Comparison of ENCODE assay signal across 10 mouse cellular contexts in genomic region chr2:163756723-163757122, GRCm38 (mm10). TPM values are rescaled to one million over a fixed set of nuclear protein-coding genes. Genes with fewer than 3 reads are reported as not detected.
A peak's percentile ranks its signal among the peaks of the same experiment; 100 is the strongest.
DNase-seq lines count a peak whose midpoint lies in the region; ATAC-seq and TF ChIP-seq lines count a peak whose summit lies in the region.
"Had no signal": no experiment of that assay in that cellular context is flagged by ENCODE, and none has a peak within 500 bp of the region (broad histone marks: within the 10 kb centered on the region; RNA-seq: fewer than 3 reads in every experiment).

No protein-coding gene starts in this region.

- WGBS in forebrain, postnatal 0 days: 8% methylated on average over 2 of the region's 2 CpGs
- WGBS in forebrain, embryonic 16.5 days: 15% methylated on average over 2 of the region's 2 CpGs
- WGBS in hindbrain, embryonic 12.5 days: 53% methylated on average over 2 of the region's 2 CpGs

- no peaks in the 10 kb centered on the region for H3K27me3 ChIP-seq in forebrain, postnatal 0 days (ENCODE audit: insufficient read depth, low read length)
- no peaks in the 10 kb centered on the region for H3K27me3 ChIP-seq in forebrain, embryonic 16.5 days (replicated peaks; ENCODE audit: control insufficient read depth, insufficient read depth, low read length)
- 0 out of 2 replicates have a peak, but pooled peaks cover 1% of the 10 kb centered on the region for H3K27me3 ChIP-seq in hindbrain, embryonic 12.5 days

- no peak overlapping the region for H3K9ac ChIP-seq in forebrain, postnatal 0 days
- no peak overlapping the region for H3K9ac ChIP-seq in forebrain, embryonic 16.5 days (replicated peaks; ENCODE audit: low read depth, low read length)
- no peak overlapping the region for H3K9ac ChIP-seq in hindbrain, embryonic 12.5 days
- H3K9ac ChIP-seq: liver, embryonic 14.5 days had no signal

- no peak for TF ChIP-seq CTCF in forebrain, postnatal 0 days (IDR thresholded peaks at IDR 0.05; ENCODE audit: low read depth)

- no peaks in the 10 kb centered on the region for H3K9me3 ChIP-seq in forebrain, postnatal 0 days (ENCODE audit: low read length)
- no peaks in the 10 kb centered on the region for H3K9me3 ChIP-seq in forebrain, embryonic 16.5 days (ENCODE audit: control insufficient read depth, low read length)
- H3K9me3 ChIP-seq in hindbrain, embryonic 12.5 days (replicated peaks): no peaks in the 10 kb centered on the region

- peak; percentile 34 for DNase-seq in forebrain, postnatal 0 days
- peak; percentile 96 for DNase-seq in NIH3T3 (ENCODE audit: low read depth)
- peak; percentile 74 to 82 for DNase-seq in gastrocnemius, postnatal 4 days (ENCODE audit: low spot score in 2 of 2)
- peak; percentile 79 for DNase-seq in lung, postnatal 10 days
- DNase-seq in spleen, postnatal 36 days (ENCODE audit: low spot score in 2 of 2): no peak
- DNase-seq: right cerebral cortex, postnatal 14 days had no signal

- no peak overlapping the region for H3K4me2 ChIP-seq in forebrain, postnatal 0 days (ENCODE audit: low read depth)
- no peak overlapping the region for H3K4me2 ChIP-seq in forebrain, embryonic 16.5 days (ENCODE audit: low read length)
- H3K4me2 ChIP-seq in hindbrain, embryonic 12.5 days (replicated peaks): no peak overlapping the region

- no peak overlapping the region for H3K4me3 ChIP-seq in forebrain, postnatal 0 days (ENCODE audit: low read depth, low read length)
- no peak overlapping the region for H3K4me3 ChIP-seq in forebrain, embryonic 16.5 days (replicated peaks; ENCODE audit: low read length)
- no peak overlapping the region for H3K4me3 ChIP-seq in hindbrain, embryonic 12.5 days

- no peaks in the 10 kb centered on the region for H3K4me1 ChIP-seq in forebrain, postnatal 0 days (ENCODE audit: insufficient read depth)
- 0 out of 2 replicates have a peak, but pooled peaks cover 3% of the 10 kb centered on the region for H3K4me1 ChIP-seq in forebrain, embryonic 16.5 days (replicated peaks; ENCODE audit: control insufficient read depth, insufficient read depth, low read length)
- no peaks in the 10 kb centered on the region for H3K4me1 ChIP-seq in hindbrain, embryonic 12.5 days

- H3K27ac ChIP-seq in forebrain, postnatal 0 days (ENCODE audit: low read depth, low read length): no peak overlapping the region
- no peak overlapping the region for H3K27ac ChIP-seq in forebrain, embryonic 16.5 days (ENCODE audit: low read length)
- H3K27ac ChIP-seq in hindbrain, embryonic 12.5 days: no peak overlapping the region
- H3K27ac ChIP-seq: liver, embryonic 14.5 days had no signal

- H3K36me3 ChIP-seq in forebrain, postnatal 0 days (ENCODE audit: insufficient read depth): no peaks in the 10 kb centered on the region
- no peaks in the 10 kb centered on the region for H3K36me3 ChIP-seq in forebrain, embryonic 16.5 days (ENCODE audit: control insufficient read depth, insufficient read depth)
- no peaks in the 10 kb centered on the region for H3K36me3 ChIP-seq in hindbrain, embryonic 12.5 days

- no peak for ATAC-seq in forebrain, postnatal 0 days
- ATAC-seq in forebrain, embryonic 16.5 days: no peak
- no peak for ATAC-seq in hindbrain, embryonic 12.5 days (ENCODE audit: low FRiP score)
- no peak for ATAC-seq in frontal cortex, adult (ENCODE audit: low TSS enrichment)

RNA-seq across cellular contexts. Expression of gene Ada, which starts 6.7 kb away (rescaled TPM):
- total RNA-seq in forebrain, postnatal 0 days (2014; rRNA removed): 4.3 and 6.2 TPM in 2 replicates
- polyA plus RNA-seq in forebrain, postnatal 0 days (2015; fragmentation: Nextera tagmentation; extraction: Ambion mirVana): 4.6 and 5.4 TPM in 2 replicates
- polyA plus RNA-seq in forebrain, embryonic 16.5 days (2015; fragmentation: Nextera tagmentation; extraction: Ambion mirVana): 4.5 and 5.2 TPM in 2 replicates
- total RNA-seq in gastrocnemius, postnatal 4 days (2021): 1 to 10 TPM; 2.6 to 2.9 TPM
- polyA plus RNA-seq in hindbrain, embryonic 12.5 days (2016; fragmentation: Nextera tagmentation; extraction: Ambion mirVana): 4.0 and 4.3 TPM in 2 replicates

Comparison
In these comparisons a context has a peak if more than half of its experiments do, and no peak if none do; other contexts are left out.
1. DNase-seq: peak in forebrain, postnatal 0 days (single experiment), NIH3T3 (single experiment), gastrocnemius, postnatal 4 days (2 of 2) and lung, postnatal 10 days (single experiment); none in spleen, postnatal 36 days (0 of 2).